Mouse (Mus musculus): ENCODE results near the gene Sec22a.

Sec22a gene

GRCm38 (mm10) chr16:35363150-35364062 lies at the start of gene Sec22a:
Sec22a (minus strand) TSS chr16:35363918.
- DNase-seq (ENCODE audit: low read depth, low spot score), result peak; percentile 94

GRCm38 (mm10) chr16:35406706-35407105 lies 43.0 kb upstream of the Sec22a start:
- DNase-seq (ENCODE audit: low read depth, low spot score), result no peak

GRCm38 (mm10) chr16:35406166-35406565 lies 42.4 kb upstream of the Sec22a start:
- no peak for DNase-seq (ENCODE audit: low read depth, low spot score)

GRCm38 (mm10) chr16:35405348-35406080 lies 41.8 kb upstream of the Sec22a start:
- no peak for DNase-seq (ENCODE audit: low read depth, low spot score)

GRCm38 (mm10) chr16:35404864-35405263 lies 41.1 kb upstream of the Sec22a start:
- no peak for DNase-seq (ENCODE audit: low read depth, low spot score)

- DNase-seq (ENCODE audit: low read depth, low spot score), result no peak
These were observed 40.2 kb upstream of the Sec22a start for GRCm38 (mm10) chr16:35403891-35404290.

- DNase-seq (ENCODE audit: low read depth, low spot score), result no peak
These were observed 39.6 kb upstream of the Sec22a start for GRCm38 (mm10) chr16:35403356-35403755.

GRCm38 (mm10) chr16:35392813-35393212 lies 29.1 kb upstream of the Sec22a start:
- no peak for DNase-seq (ENCODE audit: low read depth, low spot score)

- DNase-seq (ENCODE audit: low read depth, low spot score), result no peak
These were observed 21.9 kb upstream of the Sec22a start for GRCm38 (mm10) chr16:35385654-35386053.

- no peak for DNase-seq (ENCODE audit: low read depth, low spot score)
These were observed 16.3 kb upstream of the Sec22a start for GRCm38 (mm10) chr16:35380048-35380447.

- no peak for DNase-seq (ENCODE audit: low read depth, low spot score)
These were observed 15.6 kb upstream of the Sec22a start for GRCm38 (mm10) chr16:35379344-35379743.

- no peak for DNase-seq (ENCODE audit: low read depth, low spot score)
These were observed 328 bp upstream of the Sec22a start for GRCm38 (mm10) chr16:35364063-35364428.

- no peak for DNase-seq (ENCODE audit: low read depth, low spot score)
These were observed 1.5 kb downstream of the Sec22a start for GRCm38 (mm10) chr16:35362221-35362620.

GRCm38 (mm10) chr16:35360593-35360992 lies 3.1 kb downstream of the Sec22a start:
- peak; percentile 48 for DNase-seq (ENCODE audit: low read depth, low spot score)

- DNase-seq (ENCODE audit: low read depth, low spot score), result no peak
These were observed 6.3 kb downstream of the Sec22a start for GRCm38 (mm10) chr16:35357449-35357848.

- DNase-seq (ENCODE audit: low read depth, low spot score), result no peak
These were observed 33.3 kb downstream of the Sec22a start for GRCm38 (mm10) chr16:35330451-35330850.

GRCm38 (mm10) chr16:35319773-35320172 lies 43.9 kb downstream of the Sec22a start:
- no peak for DNase-seq (ENCODE audit: low read depth, low spot score)

- peak; percentile 38 for DNase-seq (ENCODE audit: low read depth, low spot score)
These were observed 44.4 kb downstream of the Sec22a start for GRCm38 (mm10) chr16:35319335-35319734.

GRCm38 (mm10) chr16:35318397-35318796 lies 45.3 kb downstream of the Sec22a start:
- DNase-seq (ENCODE audit: low read depth, low spot score), result no peak

- no peak for DNase-seq (ENCODE audit: low read depth, low spot score)
These were observed 46.3 kb downstream of the Sec22a start for GRCm38 (mm10) chr16:35317460-35317859.

- DNase-seq (ENCODE audit: low read depth, low spot score), result no peak
These were observed 46.9 kb downstream of the Sec22a start for GRCm38 (mm10) chr16:35316856-35317264.

- DNase-seq (ENCODE audit: low read depth, low spot score), result no peak
These were observed 48.2 kb downstream of the Sec22a start for GRCm38 (mm10) chr16:35315496-35315895.

GRCm38 (mm10) chr16:35311586-35311985 lies 52.1 kb downstream of the Sec22a start:
- no peak for DNase-seq (ENCODE audit: low read depth, low spot score)

All from retina, adult 2 months (tissue).